Mouse (Mus musculus) G1E-ER4 (cell line): ENCODE results near the gene Tet3. TPM values are rescaled to one million over a fixed set of nuclear protein-coding genes. Genes with fewer than 3 reads are reported as not detected.

Experiments used
- GATA1 ChIP-seq: IDR thresholded peaks from one replicate; pipeline ENCODE4 v1.8.0; 2012; ENCODE audit warnings: low read length, inconsistent platforms
- polyA plus RNA-seq: library from polyadenylated mRNA; stranded (reverse); fragments of >175 nt; gene quantifications from 2 replicates; pipeline ENCODE4 v1.2.3, GENCODE M21; 2012

Gene Tet3
- polyA plus RNA-seq, 1 experiment = 36.2 TPM

GRCm38 (mm10) chr6:83483776-83484175 lies 24.9 kb upstream of the Tet3 start:
- no peak for TF ChIP-seq GATA1

- TF ChIP-seq GATA1 = no peak
Observed at GRCm38 (mm10) chr6:83482418-83483085, 23.7 kb upstream of the Tet3 start.

DNA sequence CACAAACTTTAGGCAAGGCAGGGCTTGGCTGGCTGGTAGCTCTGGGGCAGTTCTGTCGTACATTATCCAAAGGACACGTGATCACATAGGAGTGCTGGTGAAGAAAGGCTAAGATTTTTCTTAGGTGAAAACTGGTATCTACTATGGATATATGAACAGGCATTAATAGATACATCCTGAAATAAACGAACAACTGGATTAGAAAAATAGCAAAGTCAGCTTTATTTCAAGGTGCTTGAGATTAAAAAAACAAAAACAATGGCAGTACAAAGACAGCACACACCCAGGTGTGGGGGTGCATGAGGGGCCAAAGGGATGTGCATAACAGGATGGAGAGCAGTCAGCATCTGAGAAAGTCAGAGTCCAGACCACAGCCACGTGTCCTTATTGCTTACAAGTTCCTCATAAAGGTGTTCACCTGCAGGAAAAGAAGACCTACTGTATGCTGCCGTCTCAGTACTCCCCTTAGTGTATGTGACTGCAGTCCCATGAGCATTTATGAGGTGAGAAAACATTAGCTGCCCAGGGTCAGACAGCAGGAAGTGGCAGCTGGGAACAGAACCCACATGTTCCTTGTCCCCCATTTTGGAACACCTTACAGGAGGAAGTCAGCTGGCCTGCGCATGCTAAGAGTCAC lies 21.3 kb upstream of the Tet3 start:
- no peak for TF ChIP-seq GATA1

GRCm38 (mm10) chr6:83479193-83479592 lies 20.3 kb upstream of the Tet3 start:
- no peak for TF ChIP-seq GATA1

DNA sequence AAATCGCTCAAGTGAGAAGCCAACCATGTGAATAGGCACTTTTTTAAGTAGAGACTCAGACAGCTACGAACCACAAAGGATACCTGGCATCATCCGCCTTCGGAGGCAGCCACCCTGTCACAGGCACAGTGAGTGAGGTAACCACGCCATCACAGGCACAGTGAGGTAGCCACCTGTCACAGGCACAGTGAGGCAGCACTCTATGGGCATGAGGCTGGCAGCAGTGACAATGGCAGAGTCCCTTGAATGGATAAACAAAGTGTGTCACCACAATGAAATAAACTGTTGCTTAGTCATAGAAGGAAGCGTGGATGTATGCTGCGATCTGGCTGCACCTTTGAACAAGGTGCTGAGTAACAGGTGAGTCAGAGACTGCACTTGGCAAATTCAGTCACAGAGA lies 19.7 kb upstream of the Tet3 start:
- no peak for TF ChIP-seq GATA1

GRCm38 (mm10) chr6:83478217-83478616 lies 19.3 kb upstream of the Tet3 start:
- TF ChIP-seq GATA1 = no peak

GRCm38 (mm10) chr6:83475431-83475830 lies 16.5 kb upstream of the Tet3 start:
- TF ChIP-seq GATA1 = no peak

DNA sequence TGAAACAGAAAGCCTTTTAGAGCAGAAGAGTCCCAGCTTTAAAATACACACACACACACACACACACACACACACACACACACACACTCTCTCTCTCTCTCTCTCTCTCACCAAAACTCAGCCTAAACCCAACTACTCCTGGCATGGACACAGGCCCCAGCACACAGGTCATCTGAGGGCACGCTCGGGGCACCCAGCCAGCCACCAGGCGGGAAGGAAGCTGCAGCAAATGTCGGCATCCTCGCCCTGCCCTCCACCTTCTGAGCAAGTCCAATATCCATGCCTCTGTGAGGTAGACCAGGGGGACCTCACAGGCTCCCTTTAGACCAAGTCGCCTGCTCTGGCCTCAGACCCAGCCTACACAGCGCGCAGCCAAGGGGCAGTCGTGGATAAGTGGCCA lies 14.4 kb upstream of the Tet3 start:
- no peak for TF ChIP-seq GATA1

DNA sequence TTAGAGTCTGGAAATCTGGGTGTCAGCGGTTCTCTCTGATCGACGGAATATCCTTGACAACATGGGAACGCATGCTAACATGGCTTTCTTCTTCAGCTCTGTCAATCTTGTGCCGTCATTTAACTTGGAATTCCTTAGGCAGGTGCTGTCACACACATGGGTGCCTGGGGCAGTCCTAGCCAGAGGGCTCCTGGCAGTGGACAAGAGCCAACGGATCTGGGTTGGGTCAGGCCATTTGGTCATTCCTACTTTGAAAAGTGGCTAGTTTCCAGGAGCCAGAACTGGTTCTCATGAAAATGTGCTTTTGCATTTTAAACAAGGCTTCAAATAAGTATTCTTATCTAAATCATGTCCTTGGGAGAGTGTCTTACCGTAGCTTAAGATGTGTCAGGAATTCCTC lies 12.9 kb upstream of the Tet3 start:
- TF ChIP-seq GATA1 = no peak

- no peak for TF ChIP-seq GATA1
Observed at GRCm38 (mm10) chr6:83464011-83464410, 5.1 kb upstream of the Tet3 start.

DNA sequence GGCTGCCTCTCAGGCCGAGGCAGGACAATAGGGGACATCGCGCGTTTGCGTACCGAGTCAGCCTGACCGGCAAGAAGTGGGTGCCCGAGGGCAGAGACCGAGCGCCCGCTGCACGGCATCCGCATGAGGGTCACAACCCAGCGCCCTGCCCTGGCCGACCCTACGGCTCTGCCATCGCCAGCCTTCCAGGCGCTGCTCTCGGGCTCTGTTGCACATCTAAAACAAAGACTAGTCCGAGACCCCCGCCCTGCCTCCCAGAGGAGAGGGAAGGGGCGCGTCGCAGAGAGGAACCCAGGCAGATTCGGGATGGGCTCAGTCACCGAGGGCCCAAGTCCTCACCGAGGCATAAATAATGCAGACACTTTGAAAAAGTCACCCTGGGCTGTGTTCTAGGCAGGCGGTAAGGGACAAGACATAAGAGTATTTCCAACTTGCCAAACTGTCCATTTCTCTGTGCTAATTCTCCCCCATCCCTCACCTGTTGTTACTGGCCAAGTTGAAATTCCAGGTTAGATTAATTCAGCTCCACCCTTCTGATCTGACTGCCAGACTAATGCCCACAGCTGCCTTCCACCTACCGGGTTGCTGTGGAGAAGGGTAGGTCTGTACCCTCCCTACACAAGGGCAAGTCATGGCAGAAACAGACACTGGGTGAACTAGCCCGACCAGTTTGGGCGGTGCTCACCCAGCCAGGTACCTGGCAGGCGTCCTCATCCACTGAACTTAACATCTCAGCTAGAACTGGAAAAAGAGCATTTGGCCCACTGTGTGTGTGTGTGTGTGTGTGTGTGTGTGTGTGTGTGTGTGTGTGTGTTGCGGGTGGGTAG lies 1.7 kb downstream of the Tet3 start:
- no peak for TF ChIP-seq GATA1

DNA sequence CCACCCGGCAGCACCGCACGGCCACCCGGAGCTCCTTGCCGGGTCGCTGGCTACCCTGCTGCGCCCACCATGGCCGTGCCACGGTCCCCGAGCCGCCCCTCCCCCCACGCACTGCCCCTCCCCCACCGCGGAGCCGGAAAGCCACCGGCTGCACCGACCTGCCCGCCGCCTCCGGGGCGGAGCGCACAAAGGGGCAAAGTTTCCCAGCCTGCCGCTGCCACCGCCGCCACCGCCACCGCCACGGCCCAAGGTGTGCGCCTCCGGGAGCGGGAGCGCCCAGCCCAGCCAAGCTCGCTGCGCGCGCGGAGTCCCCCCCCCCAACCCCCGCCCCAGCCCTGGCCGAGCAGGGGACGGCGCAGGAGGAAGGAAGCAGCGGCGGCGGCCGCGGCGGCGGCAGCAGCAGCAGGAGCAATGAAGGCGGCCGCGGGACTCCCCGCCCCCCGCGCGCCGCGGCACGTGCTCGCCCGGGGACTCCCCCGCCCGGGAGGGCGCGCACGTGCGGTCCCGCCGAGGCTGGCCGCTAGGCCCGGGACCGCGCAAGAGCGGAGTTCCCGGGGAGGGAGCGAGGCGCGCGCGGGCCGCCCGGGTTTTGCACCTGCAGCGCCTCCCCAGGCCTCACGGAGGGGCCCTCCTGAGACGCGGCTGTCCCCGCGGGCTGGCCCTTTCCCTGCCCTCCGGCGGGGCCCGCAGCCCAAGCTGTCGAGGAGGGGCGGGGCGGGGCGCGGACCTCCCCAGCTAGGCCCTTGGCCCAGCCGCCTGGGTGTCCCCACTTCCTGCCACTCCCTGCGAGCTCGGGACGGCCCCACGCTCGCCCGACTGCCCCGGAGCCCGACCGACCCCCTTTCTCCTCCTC lies 2.5 kb downstream of the Tet3 start:
- no peak for TF ChIP-seq GATA1

DNA sequence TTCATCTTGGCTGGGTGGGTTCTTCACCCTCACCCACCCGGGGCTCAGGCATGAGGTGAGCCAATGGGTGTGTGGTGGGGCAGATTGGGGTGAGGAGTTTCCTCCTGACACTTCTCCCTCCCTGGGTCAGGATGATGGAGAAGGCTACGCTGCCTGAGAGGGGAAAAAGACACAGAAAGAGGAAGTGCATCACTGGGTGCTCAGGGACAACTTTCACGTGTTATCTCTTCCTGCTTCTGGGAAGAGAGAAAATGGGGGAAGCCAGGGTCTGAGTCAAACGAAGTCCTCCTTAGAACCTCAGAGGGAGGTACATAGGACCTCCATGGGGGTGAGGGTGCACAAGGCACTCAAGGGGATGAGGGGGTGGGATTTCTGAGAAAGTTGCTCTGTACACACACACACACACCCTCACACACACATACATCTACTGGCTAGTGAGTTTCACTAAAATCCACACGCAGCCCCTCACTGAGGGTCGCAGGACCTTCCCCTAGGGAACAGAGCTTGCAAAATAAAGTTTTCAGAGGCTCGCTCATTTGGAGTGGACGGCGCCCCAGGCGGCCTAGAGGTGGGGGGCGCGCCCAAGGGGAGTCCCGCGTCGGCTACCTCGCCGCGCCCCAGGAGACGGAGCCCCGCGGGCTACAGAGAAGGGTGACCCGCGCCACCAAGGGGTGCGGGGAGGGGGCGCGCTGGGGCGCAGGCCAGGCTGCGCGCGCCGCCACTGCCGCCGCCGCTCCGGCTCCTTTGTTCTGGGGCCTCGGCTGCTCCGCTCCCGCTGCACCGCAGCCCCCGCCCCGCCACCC lies 3.4 kb downstream of the Tet3 start:
- TF ChIP-seq GATA1 = no peak

- no peak for TF ChIP-seq GATA1
Observed at GRCm38 (mm10) chr6:83453706-83454105, 5.2 kb downstream of the Tet3 start.

GRCm38 (mm10) chr6:83450451-83451303 lies 8.2 kb downstream of the Tet3 start:
- no peak for TF ChIP-seq GATA1
